Mouse (Mus musculus) MEL (cell line): ENCODE measurements around the gene Kcnip1. TPM values are rescaled to one million over a fixed set of nuclear protein-coding genes. Genes with fewer than 3 reads are reported as not detected.

ENCODE experiments used
- DNase-seq: peaks from one replicate; pipeline ENCODE4 v3.0.0; 2011; ENCODE audit warnings: low read depth, low spot score
- H3K27ac ChIP-seq: 2 replicates; pipeline ENCODE4 v1.5.1; 2012; ENCODE audit warnings: low read depth, mild to moderate bottlenecking, control low read depth, low read length, moderate library complexity; ENCODE audit not compliant: control insufficient read depth
- H3K27me3 ChIP-seq, 2 experiments: fragments of 150-350 bp in 1 of 2; sonication (generic) in 1 of 2; 2 replicates each; pipeline ENCODE4 v1.6.1; 2012; ENCODE audit warnings: low read length in 2 of 2, mild to moderate bottlenecking in 2 of 2, improper control_type of control experiment in 1 of 2, moderate library complexity in 1 of 2; ENCODE audit not compliant: insufficient read depth in 2 of 2, control insufficient read depth in 1 of 2
- H3K36me3 ChIP-seq, 2 experiments: 2 replicates each; pipeline ENCODE4 v1.6.1; 2012 to 2014; ENCODE audit warnings: low read length in 2 of 2, improper control_type of control experiment in 1 of 2, inconsistent platforms in 1 of 2, mild to moderate bottlenecking in 1 of 2; ENCODE audit not compliant: insufficient read depth in 2 of 2, control insufficient read depth in 1 of 2
- H3K4me1 ChIP-seq, 2 experiments: fragments of 150-350 bp in 1 of 2; sonication (generic) in 1 of 2; 2 replicates each; pipeline ENCODE4 v1.6.1; 2012; ENCODE audit warnings: low read length in 2 of 2, improper control_type of control experiment in 1 of 2, mild to moderate bottlenecking in 1 of 2; ENCODE audit not compliant: insufficient read depth in 2 of 2, control insufficient read depth in 1 of 2
- H3K4me3 ChIP-seq, 2 experiments: fragments of 150-350 bp in 1 of 2; sonication (generic) in 1 of 2; 2 replicates each; pipeline ENCODE4 v1.5.1; 2012; ENCODE audit warnings: low read depth in 2 of 2, low read length in 2 of 2, mild to moderate bottlenecking in 2 of 2, moderate library complexity in 2 of 2, control low read depth in 1 of 2, improper control_type of control experiment in 1 of 2; ENCODE audit not compliant: control insufficient read depth in 1 of 2, insufficient read depth in 1 of 2
- H3K79me2 ChIP-seq: 2 replicates; pipeline ENCODE4 v1.6.1; 2012; ENCODE audit warnings: mild to moderate bottlenecking, low read length, moderate library complexity; ENCODE audit not compliant: control insufficient read depth, poor library complexity, insufficient read depth
- H3K9ac ChIP-seq: 2 replicates; pipeline ENCODE4 v1.6.1; 2012; ENCODE audit warnings: low read depth, mild to moderate bottlenecking, control low read depth, low read length, moderate library complexity; ENCODE audit not compliant: control insufficient read depth, poor library complexity, severe bottlenecking
- H3K9me3 ChIP-seq: fragments of 150-350 bp; sonication (generic); replicated peaks from 2 replicates; pipeline ENCODE4 v1.6.1; 2012; ENCODE audit warnings: mild to moderate bottlenecking, low read length, improper control_type of control experiment, moderate library complexity; ENCODE audit not compliant: insufficient read depth
- CHD1 ChIP-seq: IDR thresholded peaks from 2 replicates; pipeline ENCODE4 v1.6.1; 2012; ENCODE audit warnings: low read depth, mild to moderate bottlenecking, inconsistent platforms, low read length, improper control_type of control experiment
- CHD2 ChIP-seq: IDR thresholded peaks from 2 replicates; pipeline ENCODE4 v1.6.1; 2011; ENCODE audit warnings: low read length, improper control_type of control experiment
- E2F4 ChIP-seq: IDR thresholded peaks from 2 replicates; pipeline ENCODE4 v1.6.1; 2011; ENCODE audit warnings: low read depth, low read length, improper control_type of control experiment, borderline replicate concordance
- ELF1 ChIP-seq: IDR thresholded peaks from 2 replicates; pipeline ENCODE4 v1.6.1; 2014; ENCODE audit warnings: low read depth, mild to moderate bottlenecking, inconsistent platforms, low read length, improper control_type of control experiment, moderate library complexity
- ETS1 ChIP-seq: IDR thresholded peaks from 2 replicates; pipeline ENCODE4 v1.6.1; 2012; ENCODE audit warnings: low read depth, mild to moderate bottlenecking, inconsistent platforms, low read length, improper control_type of control experiment, moderate library complexity
- GATA1 ChIP-seq: IDR thresholded peaks from 2 replicates; pipeline ENCODE4 v1.6.1; 2011; ENCODE audit warnings: low read depth, low read length, improper control_type of control experiment
- MAX ChIP-seq: IDR thresholded peaks from 2 replicates; pipeline ENCODE4 v1.6.1; 2011; ENCODE audit warnings: low read length, improper control_type of control experiment
- MXI1 ChIP-seq: IDR thresholded peaks from 2 replicates; pipeline ENCODE4 v1.6.1; 2011; ENCODE audit warnings: mild to moderate bottlenecking, low read depth, low read length, improper control_type of control experiment
- MYC ChIP-seq: IDR thresholded peaks from 2 replicates; pipeline ENCODE4 v1.6.1; 2011; ENCODE audit warnings: low read depth, mild to moderate bottlenecking, low read length, improper control_type of control experiment, moderate library complexity
- NELFE ChIP-seq: IDR thresholded peaks from 2 replicates; pipeline ENCODE4 v1.6.1; 2011; ENCODE audit warnings: low read depth, low read length, improper control_type of control experiment
- NRF1 ChIP-seq: IDR thresholded peaks from 2 replicates; pipeline ENCODE4 v1.6.1; 2014; ENCODE audit warnings: low read depth, mild to moderate bottlenecking, inconsistent platforms, low read length, improper control_type of control experiment, moderate library complexity; ENCODE audit not compliant: poor library complexity, insufficient read depth, severe bottlenecking
- POLR2AphosphoS2 ChIP-seq: IDR thresholded peaks from 2 replicates; pipeline ENCODE4 v1.6.1; 2011; ENCODE audit warnings: low read length, improper control_type of control experiment
- RAD21 ChIP-seq: IDR thresholded peaks from 2 replicates; pipeline ENCODE4 v1.6.1; 2011; ENCODE audit warnings: mild to moderate bottlenecking, low read depth, low read length, improper control_type of control experiment
- RCOR1 ChIP-seq: IDR thresholded peaks from 2 replicates; pipeline ENCODE4 v1.6.1; 2012; ENCODE audit warnings: low read depth, mild to moderate bottlenecking, inconsistent platforms, low read length, improper control_type of control experiment
- TAL1 ChIP-seq: IDR thresholded peaks from 2 replicates; pipeline ENCODE4 v1.6.1; 2012; ENCODE audit warnings: mild to moderate bottlenecking, inconsistent platforms, low read length, moderate library complexity, mixed read lengths
- TCF12 ChIP-seq: IDR thresholded peaks from 2 replicates; pipeline ENCODE4 v1.6.1; 2014; ENCODE audit warnings: low read depth, mild to moderate bottlenecking, inconsistent platforms, low read length, improper control_type of control experiment, moderate library complexity
- UBTF ChIP-seq: IDR thresholded peaks from 2 replicates; pipeline ENCODE4 v1.6.1; 2012; ENCODE audit warnings: low read depth, mild to moderate bottlenecking, inconsistent platforms, low read length, improper control_type of control experiment, moderate library complexity, borderline replicate concordance; ENCODE audit not compliant: insufficient read depth
- USF1 ChIP-seq: IDR thresholded peaks from 2 replicates; pipeline ENCODE4 v1.6.1; 2014; ENCODE audit warnings: low read depth, mild to moderate bottlenecking, inconsistent platforms, low read length, improper control_type of control experiment, moderate library complexity
- ZC3H11A ChIP-seq: IDR thresholded peaks from 2 replicates; pipeline ENCODE4 v1.6.1; 2012; ENCODE audit warnings: low read depth, mild to moderate bottlenecking, inconsistent platforms, low read length, improper control_type of control experiment
- ZMIZ1 ChIP-seq: IDR thresholded peaks from 2 replicates; pipeline ENCODE4 v1.6.1; 2012; ENCODE audit warnings: low read depth, mild to moderate bottlenecking, inconsistent platforms, low read length, improper control_type of control experiment, moderate library complexity
- polyA plus RNA-seq, 2 experiments: library from polyadenylated mRNA; stranded (reverse) in 1 of 2; unstranded in 1 of 2; fragments of >175 nt in 1 of 2; fragments of >200 nt in 1 of 2; gene quantifications; 2 replicates each; pipeline versions ENCODE4 v1.2.1 to v1.2.4; 2012; ENCODE audit warnings: low replicate concordance in 2 of 2, low read depth in 1 of 2; ENCODE audit not compliant: insufficient read length in 2 of 2, insufficient read depth in 1 of 2, missing spikeins in 1 of 2
- total RNA-seq: library from RNA; depleted of rRNA; stranded (reverse); fragments of 300-350 nt; gene quantifications from 2 replicates; pipeline ENCODE4 v1.2.3, GENCODE M21; 2012

Kcnip1 gene
- total and polyA plus RNA-seq, 3 experiments = 0.04 to 0.06 TPM; not detected in 1

- TF ChIP-seq CHD2 = no peak
- no peak for TF ChIP-seq E2F4
- no peak for TF ChIP-seq GATA1
- TF ChIP-seq RAD21 = no peak
- TF ChIP-seq TCF12 = no peak
- TF ChIP-seq NELFE = no peak
- no peak for TF ChIP-seq MXI1
- Histone ChIP-seq H3K4me1 (no peaks in the 10 kb centered on the region), H3K9ac (no peak overlapping the region), H3K4me3 (no peak overlapping the region), H3K27ac (no peak overlapping the region), H3K27me3 (no peaks in the 10 kb centered on the region; a peak in 1 of 4 replicates), H3K9me3 (no peaks in the 10 kb centered on the region), H3K36me3 (no peaks in the 10 kb centered on the region), H3K79me2 (no peaks in the 10 kb centered on the region)
- no peak for DNase-seq
Measured at GRCm38 (mm10) chr11:33748754-33749153, 244.2 kb downstream of the Kcnip1 start.

GRCm38 (mm10) chr11:33747402-33747955 lies 245.5 kb downstream of the Kcnip1 start:
- no peaks in the 10 kb centered on the region for H3K9me3 ChIP-seq
- H3K27ac ChIP-seq = no peak overlapping the region
- H3K79me2 ChIP-seq = no peaks in the 10 kb centered on the region
- H3K36me3 ChIP-seq = no peaks in the 10 kb centered on the region
- no peak for DNase-seq
- no peak for TF ChIP-seq TAL1
- no peak for TF ChIP-seq ZC3H11A
- TF ChIP-seq UBTF = no peak
- TF ChIP-seq MAX = no peak
- TF ChIP-seq RAD21 = no peak
- no peak for TF ChIP-seq MYC
- no peak for TF ChIP-seq POLR2AphosphoS2
- TF ChIP-seq ELF1 = no peak
- no peak for TF ChIP-seq CHD1
- no peak for TF ChIP-seq ZMIZ1
- no peak for TF ChIP-seq RCOR1
- TF ChIP-seq GATA1 = no peak
- no peak for TF ChIP-seq ETS1
- no peak for TF ChIP-seq USF1
- TF ChIP-seq NRF1 = no peak
- H3K4me3 ChIP-seq = no peak overlapping the region
- H3K4me1 ChIP-seq = no peaks in the 10 kb centered on the region
- H3K27me3 ChIP-seq = peaks cover 0 to under 1% of the 10 kb centered on the region in 2 experiments; a peak in 2 of 4 replicates
- no peak overlapping the region for H3K9ac ChIP-seq
